Mouse (Mus musculus) limb, embryonic 13.5 days (tissue): Measurements from ENCODE around the gene Gabrb3. TPM values are rescaled to one million over a fixed set of nuclear protein-coding genes. Genes with fewer than 3 reads are reported as not detected.
"Not testable (repeated sequence)": the region's sequence is repeated elsewhere in the genome, so short reads cannot be mapped to it uniquely, and the experiment has no call there.

Experiments used
- ATAC-seq: fragments of 200-750 bp; cut with Nextera tagmentation; 2 replicates; pipeline ENCODE4 v1.8.0; 2017; ENCODE audit warnings: low read depth, moderate number of reproducible peaks, moderate TSS enrichment; ENCODE audit not compliant: low FRiP score
- H3K27ac ChIP-seq: fragments of 300-500 bp; sonication (generic); 2 replicates; pipeline ENCODE4 v1.5.1; 2015; ENCODE audit warnings: inconsistent platforms, mild to moderate bottlenecking, moderate library complexity
- H3K27me3 ChIP-seq: fragments of 300-500 bp; sonication (generic); 2 replicates; pipeline ENCODE4 v1.6.1; 2015; ENCODE audit warnings: mild to moderate bottlenecking, inconsistent platforms
- H3K36me3 ChIP-seq: fragments of 300-500 bp; sonication (generic); 2 replicates; pipeline ENCODE4 v1.6.1; 2015; ENCODE audit warnings: inconsistent platforms, mild to moderate bottlenecking, moderate library complexity
- H3K4me1 ChIP-seq: fragments of 300-500 bp; sonication (generic); 2 replicates; pipeline ENCODE4 v1.6.1; 2015; ENCODE audit warnings: inconsistent platforms
- H3K4me2 ChIP-seq: fragments of 300-500 bp; sonication (generic); replicated peaks from 2 replicates; pipeline ENCODE4 v1.6.1; 2015; ENCODE audit warnings: inconsistent platforms, mild to moderate bottlenecking, moderate library complexity
- H3K4me3 ChIP-seq: fragments of 300-500 bp; sonication (generic); 2 replicates; pipeline ENCODE4 v1.5.1; 2015; ENCODE audit warnings: moderate library complexity, mild to moderate bottlenecking, inconsistent platforms
- H3K9ac ChIP-seq: fragments of 300-500 bp; sonication (generic); 2 replicates; pipeline ENCODE4 v1.6.1; 2015; ENCODE audit warnings: mild to moderate bottlenecking, inconsistent platforms
- H3K9me3 ChIP-seq: fragments of 300-500 bp; sonication (generic); 2 replicates; pipeline ENCODE4 v1.6.1; 2016; ENCODE audit warnings: inconsistent platforms
- WGBS: fragments of 180-500 bp; shearing (Covaris S2); methylation state at CpG from one replicate; pipeline ENCODE4 v1.1.7; 2015; 5-methylcytosine and 5-hydroxymethylcytosine counted together
- microRNA-seq: library from miRNA; unstranded; fragments of <30 nt; microRNA quantifications from one replicate; pipeline ENCODE4, GENCODE M21; 2016
- polyA plus RNA-seq: library from polyadenylated mRNA; unstranded; fragments of >200 nt; fragmentation: Nextera tagmentation; extraction: Ambion mirVana; gene quantifications from 2 replicates; pipeline ENCODE4 v1.2.1, GENCODE M21; 2015

Gene Gabrb3
- polyA plus RNA-seq, 1 experiment from 2014 or later: 0.89 TPM

DNA sequence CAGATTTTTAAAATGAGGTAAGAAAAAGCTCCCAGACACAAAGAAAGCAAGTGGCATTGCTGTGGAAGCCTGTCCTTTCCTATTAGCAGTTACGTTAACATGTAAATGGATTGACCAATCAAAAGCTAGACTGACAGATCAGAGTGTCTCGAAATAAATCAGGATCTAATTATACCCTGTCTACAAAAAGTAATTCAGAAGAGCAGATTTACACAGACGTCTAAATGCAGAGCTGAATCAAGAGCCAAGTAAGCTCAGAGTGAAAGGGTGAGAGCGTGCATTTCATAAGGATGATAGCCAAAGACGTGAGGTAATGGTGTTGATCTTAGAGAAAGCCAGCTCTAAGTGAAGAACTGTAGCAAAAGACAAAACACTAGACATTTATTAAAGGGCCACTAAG lies 359.3 kb downstream of the Gabrb3 start:
- no peak overlapping the region for H3K4me3 ChIP-seq
- H3K27me3 ChIP-seq: no peaks in the 10 kb centered on the region
- no peak overlapping the region for H3K9ac ChIP-seq
- H3K36me3 ChIP-seq: no peaks in the 10 kb centered on the region
- WGBS: 61% methylated on average over 5 of the region's 5 CpGs
- no peak overlapping the region for H3K27ac ChIP-seq
- no peak for ATAC-seq
- no peak overlapping the region for H3K4me2 ChIP-seq
- H3K9me3 ChIP-seq: no peaks in the 10 kb centered on the region
- no peaks in the 10 kb centered on the region for H3K4me1 ChIP-seq

- H3K27me3 ChIP-seq, H3K9me3 ChIP-seq, H3K27ac ChIP-seq, H3K36me3 ChIP-seq, H3K4me2 ChIP-seq, H3K4me1 ChIP-seq, ATAC-seq, H3K4me3 ChIP-seq, H3K9ac ChIP-seq: not testable (repeated sequence)
- 72% methylated on average over 2 of the region's 2 CpGs for WGBS
These were observed 366.6 kb downstream of the Gabrb3 start for GRCm38 (mm10) chr7:57786102-57786501.

DNA sequence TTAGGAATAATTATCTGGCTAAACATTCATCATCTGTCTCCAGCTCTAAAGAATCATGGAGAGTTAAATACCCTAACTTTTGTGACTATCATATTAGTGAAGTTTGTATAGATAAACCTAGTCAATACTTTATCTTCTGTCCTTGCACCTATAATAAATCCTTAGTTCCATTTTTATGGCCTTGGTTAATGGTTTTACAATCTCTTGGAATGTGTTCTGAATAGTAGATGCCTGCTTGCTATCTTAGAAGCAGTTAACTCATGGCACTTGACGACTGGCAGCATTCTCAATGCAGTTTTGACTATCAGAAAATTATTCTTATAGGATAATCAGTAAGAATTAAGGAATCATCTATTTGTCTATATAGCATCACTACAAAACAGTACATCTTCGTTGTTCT lies 368.0 kb downstream of the Gabrb3 start:
- no peak overlapping the region for H3K9ac ChIP-seq
- no peak overlapping the region for H3K27ac ChIP-seq
- H3K9me3 ChIP-seq: no peaks in the 10 kb centered on the region
- no peak overlapping the region for H3K4me2 ChIP-seq
- H3K27me3 ChIP-seq: no peaks in the 10 kb centered on the region
- 33% methylated on average over 2 of the region's 2 CpGs for WGBS
- no peaks in the 10 kb centered on the region for H3K36me3 ChIP-seq
- H3K4me1 ChIP-seq: no peaks in the 10 kb centered on the region
- ATAC-seq: no peak
- no peak overlapping the region for H3K4me3 ChIP-seq

GRCm38 (mm10) chr7:57803266-57803665 lies 383.8 kb downstream of the Gabrb3 start:
- WGBS: 74% methylated on average over 1 of the region's 1 CpGs
- no peaks in the 10 kb centered on the region for H3K9me3 ChIP-seq
- no peak for ATAC-seq

GRCm38 (mm10) chr7:57813716-57814115 lies 394.2 kb downstream of the Gabrb3 start:
- 62% methylated on average over 1 of the region's 1 CpGs for WGBS
- H3K4me1 ChIP-seq: no peaks in the 10 kb centered on the region
- no peak overlapping the region for H3K4me2 ChIP-seq
- no peaks in the 10 kb centered on the region for H3K27me3 ChIP-seq
- no peaks in the 10 kb centered on the region for H3K9me3 ChIP-seq
- H3K36me3 ChIP-seq: no peaks in the 10 kb centered on the region
- no peak overlapping the region for H3K27ac ChIP-seq
- ATAC-seq: no peak
- H3K9ac ChIP-seq: no peak overlapping the region
- no peak overlapping the region for H3K4me3 ChIP-seq

More at GRCm38 (mm10) chr7:57803266-57803665, 383.8 kb downstream of the Gabrb3 start:
- no peak overlapping the region for H3K4me3 ChIP-seq
- H3K36me3 ChIP-seq: no peaks in the 10 kb centered on the region
- H3K4me1 ChIP-seq: no peaks in the 10 kb centered on the region
- H3K4me2 ChIP-seq: no peak overlapping the region
- H3K27me3 ChIP-seq: no peaks in the 10 kb centered on the region
- no peak overlapping the region for H3K27ac ChIP-seq
- no peak overlapping the region for H3K9ac ChIP-seq

DNA sequence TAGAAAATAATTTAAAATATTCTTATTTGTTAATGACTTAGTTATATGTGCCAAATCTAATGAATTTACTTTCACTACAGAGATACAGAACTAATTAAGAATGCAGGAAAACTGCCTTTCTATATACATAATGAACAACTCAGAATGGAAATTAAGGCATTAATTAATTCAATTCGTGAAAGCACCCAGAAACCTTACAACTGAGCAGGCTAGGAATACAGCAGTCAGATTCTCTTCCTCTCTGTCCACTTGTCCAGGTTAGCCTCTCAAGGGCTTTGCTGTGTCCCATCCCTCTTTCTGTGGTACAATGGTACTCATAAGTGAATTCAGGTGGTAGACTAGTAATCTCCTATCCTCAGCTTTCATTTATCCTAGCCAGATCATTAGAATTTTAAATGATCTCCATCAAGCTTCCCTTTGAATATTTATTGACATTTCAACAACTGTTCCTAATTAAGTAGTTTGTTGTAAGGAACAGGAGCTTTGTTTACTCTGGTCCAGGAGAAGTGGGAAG lies 422.9 kb downstream of the Gabrb3 start:
- WGBS: 76% methylated on average over 1 of the region's 1 CpGs
- H3K4me1 ChIP-seq: no peaks in the 10 kb centered on the region
- no peak overlapping the region for H3K9ac ChIP-seq
- H3K36me3 ChIP-seq: no peaks in the 10 kb centered on the region
- no peak overlapping the region for H3K4me3 ChIP-seq
- no peaks in the 10 kb centered on the region for H3K9me3 ChIP-seq
- ATAC-seq: no peak
- no peak overlapping the region for H3K27ac ChIP-seq
- H3K4me2 ChIP-seq: no peak overlapping the region
- no peaks in the 10 kb centered on the region for H3K27me3 ChIP-seq

DNA sequence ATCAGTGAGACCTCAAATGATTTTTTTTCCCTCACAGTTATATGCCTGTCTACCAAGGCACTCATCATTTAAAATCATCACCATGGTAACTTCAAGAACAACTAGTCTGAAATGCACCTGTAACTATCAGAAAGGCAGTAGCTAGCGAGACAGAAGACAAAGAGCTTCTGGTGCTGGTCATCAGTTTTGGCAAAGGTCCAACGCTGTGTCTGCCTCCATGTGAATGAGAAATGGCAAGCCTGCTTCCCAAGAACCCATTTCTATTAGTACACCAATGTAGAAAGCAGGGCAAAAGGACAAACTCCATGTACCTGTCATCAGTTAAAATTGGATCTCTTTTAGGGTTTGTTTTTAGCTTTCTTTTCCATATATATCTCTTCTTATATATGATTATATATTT lies 448.5 kb downstream of the Gabrb3 start:
- Histone ChIP-seq H3K9me3 (0 out of 2 replicates have a peak, but pooled peaks cover 2% of the 10 kb centered on the region), H3K4me2 (no peak overlapping the region), H3K27me3 (no peaks in the 10 kb centered on the region), H3K4me3 (no peak overlapping the region), H3K9ac (no peak overlapping the region), H3K27ac (no peak overlapping the region), H3K4me1 (no peaks in the 10 kb centered on the region), H3K36me3 (no peaks in the 10 kb centered on the region)
- WGBS: 80% methylated on average over 2 of the region's 2 CpGs
- no peak for ATAC-seq

Small RNAs within 50 kb of the gene (microRNA-seq; reads per million reads assigned to microRNA genes)
- gene Mir6389: not detected

Other genes with a start within 250 kb of the Gabrb3 start
- 0.65 and 1.5 TPM in 2 replicates for gene Gabrg3, start 32.5 kb upstream of the Gabrb3 start, polyA plus RNA-seq
- gene Gabra5, start 90.4 kb downstream of the Gabrb3 start, polyA plus RNA-seq: 0.28 and 0.52 TPM in 2 replicates